Mouse (Mus musculus) adrenal gland, postnatal 14 days (tissue): Measurements from ENCODE around the gene Actl11. TPM values are rescaled to one million over a fixed set of nuclear protein-coding genes. Genes with fewer than 3 reads are reported as not detected.
A peak's percentile ranks its signal among the peaks of the same experiment; 100 is the strongest.

Source experiments
- DNase-seq: peaks from one replicate; pipeline ENCODE4 v3.0.0; 2021; ENCODE audit warnings: mixed read lengths
- total RNA-seq: library from RNA; stranded (reverse); gene quantifications from 2 replicates; pipeline ENCODE4 v1.2.3, GENCODE M21; 2021

The Actl11 gene
- total RNA-seq, 1 experiment from 2014 or later = not detected

GRCm38 (mm10) chr9:107923021-107923420 lies 5.2 kb upstream of the Actl11 start:
- peak; percentile 73 for DNase-seq

GRCm38 (mm10) chr9:107923956-107924355 lies 4.3 kb upstream of the Actl11 start:
- peak; percentile 47 for DNase-seq

- no peak for DNase-seq
Observed at GRCm38 (mm10) chr9:107925251-107925650, 3.0 kb upstream of the Actl11 start.

- no peak for DNase-seq
Observed at GRCm38 (mm10) chr9:107926920-107927420, 1.3 kb upstream of the Actl11 start.

- no peak for DNase-seq
Observed at GRCm38 (mm10) chr9:107927749-107928148, 520 bp upstream of the Actl11 start.

- no peak for DNase-seq
Observed at GRCm38 (mm10) chr9:107932221-107932620, 4.0 kb downstream of the Actl11 start.

- no peak for DNase-seq
Observed at GRCm38 (mm10) chr9:107934146-107934545, 5.9 kb downstream of the Actl11 start.

GRCm38 (mm10) chr9:107935374-107935773 lies 7.1 kb downstream of the Actl11 start, which contains the start of gene Camkv:
Gene Camkv (plus strand): TSS chr9:107935674.
- no peak for DNase-seq

- peak; percentile 52 for DNase-seq
Observed at GRCm38 (mm10) chr9:107935790-107936214, 7.5 kb downstream of the Actl11 start.

GRCm38 (mm10) chr9:107936215-107936822 lies 8.1 kb downstream of the Actl11 start:
- peak; percentile 39 for DNase-seq

GRCm38 (mm10) chr9:107936831-107937230 lies 8.6 kb downstream of the Actl11 start:
- DNase-seq = no peak

GRCm38 (mm10) chr9:107947241-107948194 lies 19.2 kb downstream of the Actl11 start:
- no peak for DNase-seq

GRCm38 (mm10) chr9:107949184-107949921 lies 21.1 kb downstream of the Actl11 start:
- DNase-seq = no peak

GRCm38 (mm10) chr9:107949922-107950235 lies 21.6 kb downstream of the Actl11 start, which contains the start of gene Traip:
Gene Traip (plus strand): TSS chr9:107950136.
- DNase-seq = no peak

GRCm38 (mm10) chr9:107950460-107951355 lies 22.4 kb downstream of the Actl11 start:
- peak; percentile 97 for DNase-seq

- DNase-seq = no peak
Observed at GRCm38 (mm10) chr9:107955613-107956289, 27.5 kb downstream of the Actl11 start.

- DNase-seq = no peak
Observed at GRCm38 (mm10) chr9:107957141-107957540, 28.9 kb downstream of the Actl11 start.

- peak; percentile 68 for DNase-seq
Observed at GRCm38 (mm10) chr9:107959896-107960295, 31.6 kb downstream of the Actl11 start.

- no peak for DNase-seq
Observed at GRCm38 (mm10) chr9:107960928-107961327, 32.7 kb downstream of the Actl11 start.

- no peak for DNase-seq
Observed at GRCm38 (mm10) chr9:107961351-107961762, 33.1 kb downstream of the Actl11 start.

GRCm38 (mm10) chr9:107961881-107962280 lies 33.6 kb downstream of the Actl11 start:
- peak; percentile 51 for DNase-seq
